Mouse (Mus musculus) B cell, adult 2 months (primary cell): ENCODE measurements around the gene Phlpp1.

ENCODE experiments used
- DNase-seq, 2 experiments: peaks; one replicate each; pipeline ENCODE4 v3.0.0; 2022

Gene Phlpp1

GRCm38 (mm10) chr1:106168001-106168400 lies 3.6 kb upstream of the Phlpp1 start:
- DNase-seq: no peak

GRCm38 (mm10) chr1:106168801-106169200 lies 2.8 kb upstream of the Phlpp1 start:
- no peak for DNase-seq

GRCm38 (mm10) chr1:106169741-106170265 lies 1.7 kb upstream of the Phlpp1 start:
- no peak for DNase-seq

GRCm38 (mm10) chr1:106172301-106172930 lies 864 bp downstream of the Phlpp1 start:
- DNase-seq: peak; percentile 56 to 70

- peak; percentile 45 to 56 for DNase-seq
Measured at GRCm38 (mm10) chr1:106172931-106173371, 1.4 kb downstream of the Phlpp1 start.

GRCm38 (mm10) chr1:106173621-106174156 lies 2.1 kb downstream of the Phlpp1 start:
- DNase-seq: peak in 1 of 2 experiments; percentile 20

- no peak for DNase-seq
Measured at GRCm38 (mm10) chr1:106174598-106174997, 3.0 kb downstream of the Phlpp1 start.

- no peak for DNase-seq
Measured at GRCm38 (mm10) chr1:106175360-106175759, 3.8 kb downstream of the Phlpp1 start.

- DNase-seq: no peak
Measured at GRCm38 (mm10) chr1:106176791-106177190, 5.2 kb downstream of the Phlpp1 start.

- DNase-seq: no peak
Measured at GRCm38 (mm10) chr1:106177868-106178790, 6.6 kb downstream of the Phlpp1 start.

GRCm38 (mm10) chr1:106183701-106184100 lies 12.1 kb downstream of the Phlpp1 start:
- no peak for DNase-seq

- no peak for DNase-seq
Measured at GRCm38 (mm10) chr1:106184780-106185460, 13.4 kb downstream of the Phlpp1 start.

GRCm38 (mm10) chr1:106185461-106185924 lies 13.9 kb downstream of the Phlpp1 start:
- no peak for DNase-seq

- no peak for DNase-seq
Measured at GRCm38 (mm10) chr1:106186062-106186461, 14.5 kb downstream of the Phlpp1 start.

GRCm38 (mm10) chr1:106187480-106187879 lies 15.9 kb downstream of the Phlpp1 start:
- DNase-seq: no peak

GRCm38 (mm10) chr1:106188756-106189155 lies 17.2 kb downstream of the Phlpp1 start:
- DNase-seq: no peak

- no peak for DNase-seq
Measured at GRCm38 (mm10) chr1:106189311-106189710, 17.8 kb downstream of the Phlpp1 start.

GRCm38 (mm10) chr1:106190695-106191094 lies 19.1 kb downstream of the Phlpp1 start:
- DNase-seq: no peak

- DNase-seq: no peak
Measured at GRCm38 (mm10) chr1:106191885-106192284, 20.3 kb downstream of the Phlpp1 start.

GRCm38 (mm10) chr1:106192864-106193470 lies 21.4 kb downstream of the Phlpp1 start:
- no peak for DNase-seq

- no peak for DNase-seq
Measured at GRCm38 (mm10) chr1:106193487-106193886, 21.9 kb downstream of the Phlpp1 start.

- DNase-seq: no peak
Measured at GRCm38 (mm10) chr1:106194263-106194662, 22.7 kb downstream of the Phlpp1 start.
